Mouse (Mus musculus) cerebellum, postnatal 10 days (tissue): Measurements from ENCODE around the gene Prkn.

ENCODE experiments used
- DNase-seq, 2 experiments: peaks; one replicate each; pipeline ENCODE4 v3.0.0; 2021; ENCODE audit warnings: mixed read lengths in 2 of 2

Gene Prkn

DNA sequence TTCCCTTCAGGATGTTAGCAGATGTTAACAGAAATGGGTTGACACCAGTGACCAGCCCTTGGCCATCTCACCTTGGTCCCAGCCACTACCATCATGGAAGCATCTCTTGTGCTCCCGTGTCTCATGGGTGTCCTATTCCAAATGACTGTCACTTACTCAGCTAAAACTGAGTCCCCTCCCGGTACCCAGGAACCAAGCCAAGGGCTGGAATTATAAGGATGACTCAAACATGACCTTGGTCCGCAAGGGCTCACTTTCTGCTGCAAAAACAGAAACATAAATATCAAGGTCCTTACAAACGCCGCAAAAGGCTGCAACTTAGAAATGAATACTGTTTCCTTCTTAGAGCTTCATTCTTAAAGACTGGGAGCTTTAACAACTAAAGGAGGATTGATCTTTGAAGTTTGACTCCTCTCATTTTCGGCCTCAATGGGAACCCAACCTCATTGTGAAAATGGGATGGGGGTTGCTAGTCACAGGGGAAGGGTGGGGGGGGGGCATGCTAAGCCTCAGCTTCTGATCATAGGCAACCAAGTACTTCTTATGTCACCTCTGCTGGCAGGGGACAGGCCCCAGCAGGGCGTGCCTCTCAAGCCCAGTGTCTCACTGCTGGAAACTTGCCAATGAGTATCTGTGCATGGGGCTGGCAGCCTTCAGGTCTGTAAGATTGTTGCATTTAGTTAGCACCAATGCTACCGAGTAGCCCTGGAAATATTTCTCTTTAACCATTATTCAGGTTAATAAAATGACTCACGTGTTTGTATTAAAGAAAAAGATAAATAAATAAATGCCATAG lies 1208.7 kb downstream of the Prkn start:
- DNase-seq = peak; percentile 61

DNA sequence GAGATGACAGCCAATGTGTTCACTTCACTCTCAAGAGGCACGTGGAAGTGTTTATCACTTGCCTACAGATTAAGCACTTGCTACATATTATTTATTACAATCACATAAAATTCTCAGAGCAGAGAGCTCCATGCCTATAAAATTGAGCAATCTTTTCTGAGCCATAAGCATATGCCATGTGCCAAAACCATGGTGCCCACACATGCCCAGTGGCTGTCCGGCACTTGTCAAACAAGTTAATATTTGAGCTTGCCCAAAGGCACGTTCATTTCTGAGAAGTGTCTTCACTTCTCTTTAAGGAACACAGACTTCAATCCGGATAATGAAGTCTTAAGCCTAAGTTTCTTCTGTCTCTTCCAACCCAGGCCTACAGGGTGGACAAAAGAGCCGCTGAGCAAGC lies 1210.1 kb downstream of the Prkn start:
- DNase-seq = no peak

DNA sequence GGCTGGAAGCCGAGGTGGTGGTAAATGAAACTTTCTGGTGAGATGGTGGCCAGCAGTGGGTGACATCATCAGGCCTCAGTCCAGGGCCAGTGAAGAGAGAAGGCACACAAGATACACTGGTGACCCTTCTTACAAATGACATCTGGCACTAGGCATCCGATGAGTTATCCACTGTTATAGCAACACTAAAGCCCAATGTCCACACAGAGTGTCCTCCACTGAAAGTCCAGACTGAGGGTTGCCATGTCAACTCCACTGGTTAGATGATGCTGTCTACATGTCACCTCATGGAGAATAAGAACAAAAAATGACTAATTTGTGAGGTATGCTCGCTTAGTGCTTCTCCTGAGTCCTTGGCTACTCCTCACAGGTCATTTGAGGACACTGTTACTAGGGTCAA lies 1210.8 kb downstream of the Prkn start:
- DNase-seq = no peak

DNA sequence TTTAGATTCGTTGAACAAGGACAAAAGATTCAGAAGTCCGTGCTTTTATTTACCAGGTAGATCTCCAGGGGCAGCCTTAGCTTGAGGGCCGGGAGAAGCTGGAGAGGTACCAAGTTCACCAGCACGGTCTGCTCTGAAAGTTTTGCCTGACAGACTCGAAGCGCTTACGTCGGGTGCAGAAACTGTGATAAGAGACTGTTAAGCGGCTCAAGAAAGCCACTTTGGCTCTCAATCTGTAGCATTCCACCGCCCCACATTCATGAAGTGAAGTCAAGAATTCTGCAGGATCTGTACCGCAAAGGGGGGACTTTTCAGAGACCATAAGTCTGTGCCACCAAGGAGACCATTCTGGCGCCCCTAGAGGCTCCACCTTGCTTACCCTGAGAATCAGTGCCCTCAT lies 1212.5 kb downstream of the Prkn start:
- no peak for DNase-seq

DNA sequence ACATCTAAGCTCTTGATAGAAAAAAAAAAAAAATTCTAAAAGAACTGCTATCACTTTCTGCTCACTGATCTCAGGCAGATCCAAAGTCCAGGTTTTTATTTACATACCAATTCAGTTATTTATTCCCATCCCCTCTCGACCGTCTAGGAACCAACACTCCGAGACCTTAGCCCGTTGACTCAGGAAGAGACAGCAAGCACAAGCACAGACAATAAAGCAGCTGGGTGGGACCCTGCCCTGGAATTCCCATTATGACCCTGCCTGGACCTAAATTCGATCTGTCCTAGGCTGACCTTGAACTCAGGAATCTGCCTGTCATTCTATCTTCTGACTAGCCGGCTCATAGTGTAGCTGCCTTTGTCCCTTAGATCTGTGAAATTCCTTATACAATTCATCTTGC lies 1218.9 kb downstream of the Prkn start:
- DNase-seq = no peak

DNA sequence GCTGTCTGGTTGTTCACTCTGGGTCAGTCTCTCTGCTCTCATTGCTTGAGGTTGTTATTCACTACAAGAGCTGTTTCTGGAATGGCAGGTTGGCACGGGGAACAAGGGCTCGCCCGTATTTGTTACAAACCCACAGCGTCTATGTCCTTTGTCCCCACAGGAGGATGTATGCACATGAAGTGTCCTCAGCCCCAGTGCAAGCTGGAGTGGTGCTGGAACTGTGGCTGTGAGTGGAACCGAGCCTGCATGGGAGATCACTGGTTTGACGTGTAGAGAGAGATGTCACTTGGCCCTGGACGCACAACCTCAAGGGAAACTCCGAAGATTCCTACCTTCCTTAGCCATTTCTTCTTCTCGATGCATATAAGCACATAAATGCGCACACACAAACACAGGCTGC lies 1221.2 kb downstream of the Prkn start:
- no peak for DNase-seq

DNA sequence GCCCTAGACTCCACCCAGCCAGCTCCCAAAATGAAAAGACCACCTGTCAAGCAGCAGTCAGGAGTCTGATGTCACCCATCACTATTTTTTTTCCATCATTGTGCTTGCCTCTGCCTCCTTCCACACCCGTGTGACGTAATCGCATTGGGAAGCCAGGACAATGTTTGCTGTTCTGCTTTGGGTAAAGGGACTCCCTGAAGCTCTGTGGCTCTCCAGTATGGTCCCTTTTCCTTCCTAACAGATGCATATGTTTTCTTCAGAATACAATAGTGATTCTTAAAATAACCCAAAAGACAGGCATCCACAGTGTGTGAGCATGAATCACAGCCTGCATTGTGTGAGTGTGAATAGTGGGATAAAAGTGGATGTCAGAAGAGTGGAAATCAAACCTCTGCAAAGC lies 1222.7 kb downstream of the Prkn start:
- no peak for DNase-seq

DNA sequence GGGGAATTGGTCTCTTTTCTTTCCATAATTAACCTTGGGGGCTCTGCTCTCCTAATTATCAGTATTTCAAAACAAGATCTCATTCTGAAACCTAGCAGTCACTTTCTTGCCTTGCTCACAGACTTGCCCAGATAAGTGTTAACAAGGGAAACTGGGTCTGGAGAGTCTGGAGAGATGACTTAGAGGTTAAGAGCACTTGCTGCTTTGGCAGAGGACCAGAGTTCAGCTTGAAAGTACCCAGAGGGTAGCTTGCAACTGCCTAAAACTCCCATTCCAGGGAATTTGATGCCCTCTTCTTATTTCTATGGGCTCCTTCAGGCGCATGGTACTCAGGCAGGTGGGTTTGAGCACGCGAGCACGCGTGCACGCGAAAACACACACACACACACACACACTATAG lies 1223.3 kb downstream of the Prkn start:
- no peak for DNase-seq

DNA sequence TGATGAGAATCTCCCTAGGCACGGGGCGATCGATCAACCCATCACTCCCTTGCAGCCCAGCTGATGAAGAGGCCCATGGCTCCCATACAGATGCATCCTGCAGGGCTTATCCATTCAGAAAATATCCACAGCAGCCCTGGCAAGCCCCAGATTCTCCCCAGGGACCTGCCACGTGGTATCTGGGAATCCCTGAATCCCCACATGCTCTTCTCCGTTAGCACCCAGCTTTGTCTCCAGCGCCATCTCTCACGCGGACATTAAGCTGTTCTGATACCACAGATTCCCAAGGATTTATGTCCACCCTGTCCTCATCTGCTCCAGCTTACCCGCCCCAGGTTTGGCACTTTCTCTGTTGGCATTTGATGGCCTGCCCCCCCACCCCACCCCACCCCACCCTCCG lies 1225.9 kb downstream of the Prkn start:
- no peak for DNase-seq

DNA sequence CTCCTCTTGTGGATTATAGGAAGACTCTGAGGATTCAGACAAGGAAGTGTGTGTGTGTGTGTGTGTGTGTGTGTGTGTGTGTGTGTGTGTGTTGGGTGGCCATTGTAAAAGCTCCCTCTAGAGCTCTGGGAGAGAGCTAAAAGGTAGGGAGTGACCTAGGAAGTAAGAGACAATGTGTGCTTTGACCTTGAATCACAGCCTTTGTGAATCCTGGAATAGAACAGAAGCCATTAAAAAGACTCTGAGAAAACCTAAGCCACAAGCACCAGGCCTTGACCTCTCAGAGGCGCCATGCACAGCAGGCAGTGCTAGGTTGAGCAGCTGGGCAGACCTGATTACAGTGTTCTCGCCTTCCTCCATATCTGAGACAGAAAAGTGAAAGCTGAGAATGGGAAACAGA lies 1236.6 kb downstream of the Prkn start:
- DNase-seq = no peak

DNA sequence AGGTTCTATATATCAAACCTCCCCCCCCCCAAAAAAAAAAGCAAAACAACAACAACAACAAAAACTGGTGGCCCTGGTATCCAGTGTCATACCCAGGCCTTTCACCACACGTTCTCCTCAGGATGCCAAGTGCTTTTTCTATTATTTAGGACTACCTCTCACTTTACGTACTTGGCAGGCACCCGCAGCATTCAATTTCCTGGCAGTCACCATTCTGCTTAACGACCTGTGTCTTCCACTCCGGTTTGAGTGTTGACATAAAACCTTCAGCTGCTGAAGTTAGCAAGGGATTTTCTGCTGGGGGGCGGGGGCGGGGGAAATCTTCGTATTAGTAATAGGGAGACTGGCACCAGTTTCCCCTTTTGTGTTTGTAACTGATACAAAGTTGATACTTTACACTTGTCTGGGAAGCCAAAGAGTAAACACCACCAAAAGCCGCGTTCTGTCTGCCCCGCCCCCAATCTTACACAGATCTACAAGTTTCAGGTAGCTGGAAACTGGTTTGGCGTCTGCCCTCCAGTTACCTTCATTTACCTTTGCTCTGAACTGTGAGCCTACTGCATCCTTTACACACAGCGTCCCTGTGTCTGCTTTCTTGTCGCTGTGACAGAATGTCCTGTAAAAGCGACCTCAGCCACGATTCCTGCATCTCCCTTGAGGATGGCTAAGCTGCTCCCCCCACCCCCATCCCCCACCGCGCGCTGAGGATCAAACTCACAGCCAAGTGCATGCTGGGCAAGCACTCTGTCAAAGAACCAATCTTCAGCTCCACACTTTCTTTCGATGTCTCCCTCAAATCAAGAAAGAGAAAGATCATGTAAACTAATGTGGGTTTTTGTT lies 1240.7 kb downstream of the Prkn start:
- no peak for DNase-seq

DNA sequence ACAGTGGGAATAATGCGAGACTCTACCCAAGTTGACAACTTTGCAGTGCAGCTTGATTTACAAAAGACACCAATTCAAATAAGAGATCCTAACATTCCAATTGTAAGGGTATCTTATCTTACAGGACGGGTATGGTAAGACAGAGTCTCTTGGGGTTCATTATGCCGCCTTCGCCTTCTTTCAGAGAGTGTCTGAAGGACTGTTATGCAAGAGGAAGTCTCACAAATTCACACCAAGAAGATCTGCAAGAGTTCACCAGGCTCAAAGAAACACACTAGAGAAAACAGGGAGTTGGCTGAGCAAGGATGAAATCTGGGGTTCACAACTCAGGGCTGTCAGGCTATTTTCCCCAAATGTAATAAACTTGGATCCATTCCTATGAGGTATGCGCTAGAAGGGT lies 1242.0 kb downstream of the Prkn start:
- DNase-seq = no peak

DNA sequence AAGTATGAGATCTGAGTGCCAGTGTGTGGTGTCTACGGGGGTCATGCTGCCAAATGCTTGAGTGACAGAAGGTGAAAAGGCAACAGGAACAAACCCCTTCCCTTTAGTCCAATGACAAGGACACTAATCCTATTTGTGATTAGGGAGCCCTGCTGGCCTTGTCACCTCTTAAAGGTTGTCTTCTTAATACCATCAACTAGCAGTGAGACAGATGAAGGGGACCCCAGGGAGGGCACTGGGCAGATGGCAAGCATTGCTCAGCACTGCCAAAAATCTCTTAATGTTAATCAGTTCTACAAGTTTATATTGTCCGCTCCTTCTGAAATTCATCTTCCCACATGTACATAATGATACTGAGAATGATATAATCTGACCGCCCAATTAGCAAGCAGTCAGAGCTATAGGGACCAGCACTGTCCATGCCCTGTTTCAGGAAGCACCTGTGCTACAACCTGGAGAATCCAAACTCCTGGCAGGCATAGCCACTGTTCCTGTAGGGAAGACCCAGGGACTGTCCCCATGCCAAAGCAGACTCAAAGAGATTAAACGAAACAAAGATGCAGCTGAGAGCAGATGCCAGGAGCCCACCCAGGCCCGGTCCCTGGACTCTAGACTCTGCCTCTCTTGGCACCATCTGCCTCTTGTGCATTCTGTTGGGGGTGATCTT lies 1250.2 kb downstream of the Prkn start:
- peak; percentile 76 to 85 for DNase-seq

DNA sequence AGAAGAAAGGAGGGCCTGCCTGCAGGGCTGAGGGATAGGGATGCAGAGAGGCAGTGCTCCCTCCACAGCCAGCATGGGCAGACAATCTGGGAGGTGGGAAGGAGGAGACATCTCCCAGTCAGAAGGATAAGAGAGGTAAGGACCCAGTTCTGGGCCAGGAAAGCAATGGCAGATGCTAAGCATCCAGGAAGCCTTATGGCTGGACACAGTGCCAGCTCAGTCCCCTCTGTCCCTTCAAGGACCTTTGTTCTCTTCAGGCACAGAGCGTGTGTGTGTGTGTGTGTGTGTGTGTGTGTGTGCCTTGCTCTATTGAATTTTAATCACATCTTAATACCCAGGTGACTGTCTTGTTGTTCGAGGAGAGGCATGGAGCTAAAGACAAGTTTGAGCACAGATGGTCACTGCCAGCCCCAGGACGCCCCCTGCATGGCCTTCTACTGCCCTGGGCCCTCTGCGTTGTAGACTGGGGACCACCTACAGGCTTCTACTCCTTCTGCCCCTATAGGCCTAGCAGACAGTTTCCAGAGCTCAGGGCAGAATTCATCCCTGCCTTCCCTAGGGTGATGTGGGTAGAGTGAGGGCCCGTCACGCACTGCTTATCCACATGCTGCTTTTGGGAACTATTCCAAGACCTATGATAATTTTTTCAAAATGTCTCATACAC lies 1252.8 kb downstream of the Prkn start:
- peak; percentile 83 to 89 for DNase-seq

DNA sequence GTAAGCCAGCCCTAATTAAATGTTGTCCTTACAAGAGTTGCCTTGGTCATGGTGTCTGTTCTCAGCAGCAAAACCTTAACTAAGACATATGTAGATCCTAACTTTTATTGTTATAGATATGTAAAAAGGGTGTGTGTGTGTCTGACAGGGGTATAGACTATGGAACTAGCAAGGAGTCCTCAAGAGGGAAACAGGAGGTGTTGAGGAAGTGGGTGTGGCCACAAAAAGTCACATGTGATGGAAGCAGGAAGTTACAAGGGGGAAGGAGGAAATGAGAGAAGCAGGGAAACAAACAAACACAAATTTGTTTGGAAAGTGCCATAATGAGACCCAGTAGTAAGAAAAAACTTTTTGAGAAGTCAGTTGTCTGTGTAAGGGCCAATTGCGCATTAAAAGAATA lies 1253.8 kb downstream of the Prkn start:
- DNase-seq = no peak

DNA sequence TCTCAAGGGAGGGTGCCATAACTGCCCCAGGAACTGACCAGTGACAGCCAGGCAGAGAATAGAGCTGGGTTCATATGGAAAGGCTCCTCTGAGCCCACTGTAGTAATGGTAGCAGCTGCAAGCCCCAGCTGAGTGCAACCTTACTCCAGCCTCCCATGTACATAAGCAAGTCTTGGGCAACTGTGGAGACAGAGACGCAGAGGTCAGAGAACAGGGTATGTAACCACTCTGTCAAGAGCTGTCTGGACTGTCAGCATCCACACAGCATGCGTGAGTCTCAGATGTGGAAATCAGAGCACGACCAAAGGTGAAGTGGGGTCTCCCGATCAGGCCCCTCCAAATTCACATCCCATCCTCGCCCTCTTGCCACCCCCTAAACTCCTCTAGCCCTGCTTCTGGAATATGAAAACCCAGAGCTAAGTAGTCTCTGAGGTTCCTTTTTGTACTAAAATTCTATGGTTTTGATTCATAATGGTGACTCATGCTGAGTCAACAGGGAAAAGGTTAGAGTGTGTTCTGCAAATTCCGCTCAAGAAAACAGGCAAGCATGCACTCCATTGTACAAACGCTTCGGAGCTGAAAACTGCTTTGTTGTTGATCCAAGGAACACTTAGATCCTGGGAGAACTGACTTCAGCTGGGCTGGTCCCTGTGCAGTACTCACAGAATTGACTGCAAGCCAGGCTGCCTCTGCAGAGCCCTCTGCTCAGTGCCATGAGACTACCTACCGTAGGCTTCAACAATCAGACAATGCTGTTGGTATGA lies 1254.8 kb downstream of the Prkn start:
- no peak for DNase-seq

DNA sequence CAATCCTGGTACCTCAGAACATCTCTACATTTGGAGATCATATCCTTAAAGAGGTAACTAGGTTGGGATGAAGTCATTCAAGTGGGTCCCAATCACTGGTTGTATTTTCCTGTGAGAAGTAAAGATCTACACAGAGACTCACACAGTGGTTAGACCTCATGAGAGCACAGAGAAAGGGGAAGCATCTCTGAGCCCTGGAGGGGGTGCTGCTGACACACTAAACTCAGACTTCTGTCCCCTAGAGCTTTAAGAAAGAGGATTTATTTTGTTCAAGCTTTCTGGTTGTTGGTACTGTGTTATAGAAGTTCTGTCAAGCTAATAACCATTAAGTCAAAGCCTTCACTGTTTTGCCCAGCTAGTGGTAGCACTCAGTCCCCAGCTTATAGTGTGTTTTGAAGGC lies 1259.2 kb downstream of the Prkn start:
- DNase-seq = no peak

DNA sequence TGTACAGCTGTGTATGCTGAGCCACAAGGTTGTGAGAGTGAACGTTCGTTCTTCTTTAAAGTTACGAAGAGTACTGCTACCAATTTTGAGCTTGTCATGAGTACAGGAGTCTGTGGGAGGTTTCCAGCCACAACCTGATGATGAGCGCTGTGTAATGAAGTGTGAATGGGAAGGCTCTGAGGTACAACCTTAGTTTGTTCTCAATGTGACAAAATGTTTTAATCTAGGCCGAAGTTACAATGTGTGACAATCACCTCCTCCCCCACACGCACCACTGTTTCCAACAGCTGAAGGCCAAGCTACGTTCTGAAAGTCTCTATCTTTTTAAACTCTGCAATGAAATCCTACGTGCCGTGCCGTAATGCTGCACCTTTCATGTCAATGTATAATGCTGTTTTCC lies 1262.1 kb downstream of the Prkn start:
- DNase-seq = no peak

DNA sequence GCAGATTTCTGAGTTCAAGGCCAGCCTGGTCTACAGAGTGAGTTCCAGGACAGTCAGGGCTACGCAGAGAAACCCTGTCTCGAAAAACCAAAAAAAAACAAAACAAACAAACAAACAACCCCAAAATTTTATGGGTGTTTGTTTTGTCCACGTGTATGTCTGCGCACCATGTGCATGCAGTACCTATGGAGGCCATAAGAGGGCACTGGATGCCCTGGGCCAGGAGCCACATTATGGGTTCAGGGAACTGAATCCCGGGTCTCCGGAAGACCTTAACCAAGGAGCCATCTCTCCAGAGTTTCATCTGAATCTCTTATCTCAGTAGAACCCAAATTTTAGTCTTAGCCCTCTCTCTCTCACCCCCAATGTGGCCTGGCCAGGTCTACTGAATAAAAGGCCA lies 1263.6 kb downstream of the Prkn start:
- no peak for DNase-seq

DNA sequence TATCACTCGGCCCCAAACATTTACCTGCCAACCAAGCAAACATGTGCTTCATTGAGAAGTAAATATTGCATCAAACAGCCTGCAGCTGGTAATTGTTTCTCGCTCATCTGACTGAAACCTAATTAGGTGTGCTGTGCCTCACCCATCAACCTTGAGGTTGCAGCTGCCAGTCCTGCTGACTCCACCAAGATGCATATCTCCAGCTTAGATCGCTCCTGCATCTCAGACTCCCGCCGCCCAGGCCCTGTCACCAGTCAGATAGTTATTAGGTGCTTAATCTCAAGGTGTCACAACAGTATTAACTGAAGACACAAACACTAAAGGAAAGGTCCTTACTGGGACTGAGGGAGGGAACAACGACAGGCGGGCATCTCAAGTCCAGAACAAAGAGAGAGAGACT lies 1264.1 kb downstream of the Prkn start:
- no peak for DNase-seq

DNA sequence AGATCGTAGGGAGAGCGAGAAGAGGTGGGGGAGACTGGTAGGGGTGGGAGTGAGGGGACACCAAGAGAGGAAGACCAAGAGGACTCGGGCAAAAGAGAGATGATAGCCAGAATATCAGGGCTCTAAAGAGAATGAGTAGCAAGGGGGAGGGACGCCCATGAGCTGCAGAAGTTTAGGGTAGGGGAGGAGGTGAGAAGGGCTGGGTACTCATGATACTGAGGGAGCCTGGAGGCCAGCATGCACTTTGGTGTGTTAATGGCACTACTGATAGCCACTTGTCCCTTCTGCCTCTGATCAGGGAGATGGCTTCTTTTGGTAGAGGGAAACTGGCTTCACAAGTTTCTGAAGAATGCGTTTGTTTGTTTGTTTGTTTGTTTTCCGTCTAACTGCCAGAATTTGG lies 1264.5 kb downstream of the Prkn start:
- DNase-seq = no peak

DNA sequence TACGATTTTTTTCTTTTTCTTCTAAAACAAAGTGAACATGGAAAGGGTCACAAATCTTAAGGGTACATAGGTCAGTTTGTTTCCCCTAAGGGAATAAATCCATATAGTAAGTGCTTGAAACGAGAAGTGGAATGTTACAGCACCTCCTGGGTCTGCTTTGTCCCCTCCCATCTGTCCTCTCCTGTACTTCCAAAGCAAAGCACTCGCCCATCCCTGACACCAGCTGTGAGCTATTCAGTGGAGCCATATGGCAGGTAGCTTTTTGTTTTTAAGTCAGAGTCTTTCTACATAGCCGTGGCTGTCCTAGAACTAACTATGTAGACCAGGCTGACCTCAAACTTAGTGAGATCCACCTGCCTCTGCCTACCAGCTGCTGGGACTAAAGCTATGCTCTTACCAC lies 1266.1 kb downstream of the Prkn start:
- peak; percentile 34 to 53 for DNase-seq
